Mouse (Mus musculus) G1E-ER4 (cell line): ENCODE results near the gene Gosr1. TPM values are rescaled to one million over a fixed set of nuclear protein-coding genes. Genes with fewer than 3 reads are reported as not detected.

ENCODE experiments used
- GATA1 ChIP-seq: IDR thresholded peaks from one replicate; pipeline ENCODE4 v1.8.0; 2012; ENCODE audit warnings: low read length, inconsistent platforms
- polyA plus RNA-seq: library from polyadenylated mRNA; stranded (reverse); fragments of >175 nt; gene quantifications from 2 replicates; pipeline ENCODE4 v1.2.3, GENCODE M21; 2012

Gosr1 gene
- 1.4 and 2.5 TPM in 2 replicates for polyA plus RNA-seq

DNA sequence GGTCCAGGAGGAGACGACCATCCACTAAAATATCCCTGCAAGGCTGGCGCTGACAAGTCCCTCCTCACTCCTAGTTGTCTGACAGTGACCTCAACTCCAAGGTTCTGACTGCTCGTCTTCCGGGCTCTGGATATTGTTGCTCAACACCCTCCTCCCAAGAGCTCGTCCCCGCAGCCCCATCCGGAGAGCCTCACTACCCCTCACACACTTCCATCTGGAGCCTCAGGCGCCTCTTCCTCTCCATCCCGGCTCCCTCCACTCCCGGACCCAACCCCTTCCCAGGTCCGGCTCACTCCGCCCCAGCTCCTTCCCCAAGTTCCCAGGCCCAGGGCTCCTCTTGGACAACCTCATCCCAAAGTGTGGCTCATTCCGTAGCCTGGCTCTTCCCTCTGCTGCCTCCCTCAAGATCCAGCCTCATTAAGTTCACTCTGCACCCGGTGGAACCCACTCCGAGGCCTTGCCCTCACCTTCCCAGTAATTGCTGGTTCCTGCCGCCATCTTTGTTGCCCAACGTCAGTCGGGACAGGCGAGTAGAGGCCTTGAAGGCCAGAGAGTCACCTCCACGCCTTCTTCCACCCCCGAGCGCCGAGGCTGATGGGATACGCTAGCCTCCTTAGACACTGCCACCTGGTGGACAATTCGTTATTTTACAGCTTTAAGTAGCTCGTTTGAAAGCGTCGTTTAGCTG is at the start of gene Gosr1:
TSS of gene Gosr1 (minus strand) at position 527 of the 688 bp plus-strand sequence.
- TF ChIP-seq GATA1: no peak

GRCm38 (mm10) chr11:76810706-76811495 is 47.5 kb upstream of the Gosr1 start:
- no peak for TF ChIP-seq GATA1

DNA sequence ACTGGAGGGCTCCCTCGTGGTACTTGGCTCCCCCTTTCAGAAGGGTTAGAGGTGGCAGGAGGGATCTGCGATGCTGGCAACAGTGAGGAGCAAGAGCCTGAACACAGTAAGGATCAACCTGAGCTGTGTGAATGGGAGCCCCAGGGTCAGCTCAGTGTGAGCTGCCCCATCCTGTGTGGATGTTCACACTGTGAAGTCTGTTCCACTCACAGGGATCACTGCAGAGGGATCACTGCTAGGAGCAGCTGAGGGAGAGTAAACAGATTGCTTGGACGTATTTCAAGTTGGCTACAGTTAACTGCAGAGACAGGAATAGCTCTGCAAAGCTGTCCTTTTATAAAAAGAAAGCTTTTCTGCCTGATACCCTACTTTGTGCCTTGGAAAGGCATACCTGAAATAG is 46.1 kb upstream of the Gosr1 start:
- TF ChIP-seq GATA1: no peak

- no peak for TF ChIP-seq GATA1
These were observed 45.2 kb upstream of the Gosr1 start for GRCm38 (mm10) chr11:76808550-76808949.

DNA sequence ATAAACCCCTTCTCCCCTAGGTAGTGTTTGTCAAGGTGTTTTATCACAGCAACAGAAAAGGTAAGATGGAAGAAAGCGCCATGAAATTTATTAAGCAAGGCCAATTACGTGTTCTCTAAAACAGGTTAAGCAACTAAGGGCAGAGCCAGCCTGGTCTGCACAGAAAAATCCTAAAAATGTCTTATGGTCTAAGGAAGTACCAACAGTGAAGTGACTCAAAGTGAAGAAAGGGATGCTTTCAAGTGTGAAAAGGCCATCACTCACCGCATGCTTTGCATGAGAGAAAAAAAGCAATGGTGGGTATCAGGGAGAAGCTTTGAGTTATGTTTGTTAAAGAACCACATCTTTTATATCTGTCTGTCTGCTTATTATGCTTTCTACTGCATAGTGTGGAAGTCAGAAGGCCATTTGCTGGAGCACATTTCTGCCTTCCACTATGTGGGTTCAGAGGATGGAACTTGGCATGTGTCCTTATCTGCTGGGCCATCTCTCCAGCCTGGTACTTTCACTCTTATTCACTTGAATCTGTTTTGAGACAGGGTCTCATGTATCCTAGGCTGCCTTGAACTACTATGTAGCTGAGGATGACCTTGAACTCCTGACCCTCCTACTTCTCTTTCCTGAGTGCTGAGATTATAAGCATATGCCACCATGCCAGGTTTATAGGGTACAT is 43.8 kb upstream of the Gosr1 start:
- no peak for TF ChIP-seq GATA1

DNA sequence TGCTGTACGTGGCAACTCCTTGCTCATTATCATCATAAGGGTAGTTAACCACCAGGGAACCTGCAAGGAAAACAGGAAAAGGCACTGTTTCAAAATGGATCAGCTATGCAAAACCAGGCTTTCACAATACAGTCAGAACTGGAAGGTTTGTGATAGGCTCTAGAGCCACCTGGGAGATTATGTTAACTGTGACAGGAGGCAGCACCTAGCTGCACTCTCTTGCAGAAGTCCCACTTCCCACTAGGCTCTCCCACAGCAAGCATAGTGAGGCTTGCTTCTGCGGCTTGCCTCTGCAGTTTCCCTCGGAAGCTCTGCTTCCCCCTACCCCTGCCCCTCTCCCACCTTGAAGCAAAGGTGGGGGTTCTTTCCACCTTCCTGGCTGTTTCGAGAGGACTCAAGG is 42.6 kb upstream of the Gosr1 start:
- no peak for TF ChIP-seq GATA1

DNA sequence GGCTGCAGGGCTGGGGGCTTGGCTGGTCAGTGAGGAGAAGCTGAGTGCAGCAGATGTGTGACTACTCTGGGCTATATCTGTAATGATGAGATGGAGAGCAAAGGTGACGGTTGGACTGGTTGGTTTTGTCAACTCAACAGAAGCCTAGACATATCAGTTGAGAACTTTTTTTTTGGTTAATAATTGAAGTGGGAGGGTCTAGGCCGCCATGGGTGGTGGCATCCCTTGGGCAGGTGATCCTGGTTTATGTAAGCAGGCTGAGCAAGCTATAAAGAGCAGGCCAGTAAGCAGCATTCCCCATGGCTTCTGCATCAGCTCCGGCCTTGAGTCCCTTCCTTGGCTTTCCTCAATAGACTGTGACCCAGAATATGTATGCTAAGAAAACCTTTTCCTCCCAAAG is 39.9 kb upstream of the Gosr1 start:
- TF ChIP-seq GATA1: no peak

- no peak for TF ChIP-seq GATA1
These were observed 33.9 kb upstream of the Gosr1 start for GRCm38 (mm10) chr11:76797236-76797635.

- TF ChIP-seq GATA1: no peak
These were observed 31.9 kb upstream of the Gosr1 start for GRCm38 (mm10) chr11:76795326-76795725.

- TF ChIP-seq GATA1: no peak
These were observed 28.0 kb upstream of the Gosr1 start for GRCm38 (mm10) chr11:76791331-76791730.

GRCm38 (mm10) chr11:76789252-76789651 is 25.9 kb upstream of the Gosr1 start:
- TF ChIP-seq GATA1: no peak

DNA sequence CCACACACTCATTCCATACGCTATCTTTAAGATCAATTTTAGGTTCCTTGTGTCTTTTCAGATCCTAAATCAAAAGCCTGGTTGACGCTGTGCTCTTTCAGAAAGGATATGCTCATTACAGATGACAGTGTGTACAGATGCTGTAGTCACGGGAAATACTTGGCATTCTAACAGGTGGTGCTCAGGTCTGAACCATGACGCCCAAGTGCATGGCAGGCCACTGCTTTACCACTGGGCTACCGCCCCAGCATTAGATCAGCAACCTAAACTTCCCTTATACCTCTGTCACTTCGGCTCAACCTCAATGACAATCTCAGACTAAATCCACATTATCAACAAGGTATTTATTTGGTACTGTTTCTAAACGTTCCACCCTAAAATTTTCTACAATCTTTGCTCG is 12.2 kb upstream of the Gosr1 start:
- no peak for TF ChIP-seq GATA1

DNA sequence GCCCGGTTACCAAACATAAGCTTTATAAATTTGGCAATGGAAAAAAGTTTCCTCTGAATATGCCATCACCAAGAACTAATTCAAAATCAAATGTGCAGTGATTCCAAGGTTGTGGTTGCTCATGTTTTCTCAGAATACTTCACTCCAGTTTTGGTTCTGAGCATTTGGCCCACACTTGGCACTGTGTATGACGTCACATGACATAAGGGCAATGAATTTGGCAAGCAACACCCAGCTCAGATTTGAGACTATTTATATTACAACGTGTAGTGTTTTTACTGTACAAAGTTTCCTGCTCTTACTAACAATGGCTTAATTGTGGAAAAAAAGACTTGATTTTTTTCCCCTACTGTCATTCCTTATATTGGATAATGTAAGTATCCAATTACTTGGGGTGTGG is 10.4 kb upstream of the Gosr1 start:
- TF ChIP-seq GATA1: no peak

- TF ChIP-seq GATA1: no peak
These were observed 7.2 kb upstream of the Gosr1 start for GRCm38 (mm10) chr11:76770566-76770965.

DNA sequence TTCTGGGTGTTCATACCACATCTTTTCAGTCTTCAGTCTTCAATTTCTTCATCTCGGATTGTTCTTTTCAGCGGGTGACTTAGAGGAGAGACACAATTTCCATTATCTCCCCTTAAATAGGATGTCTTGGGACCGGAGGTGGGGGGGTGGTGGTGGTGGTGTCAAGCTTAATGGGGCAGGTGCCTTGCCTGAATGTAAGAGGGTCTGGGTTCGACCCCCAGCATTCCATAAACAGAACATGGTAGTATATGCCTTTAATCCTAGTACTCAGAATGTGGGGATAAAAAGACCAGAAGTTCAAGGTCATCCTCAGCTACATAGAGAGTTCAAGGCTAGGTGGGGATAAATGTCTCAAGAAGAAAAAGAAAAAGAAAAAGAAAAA is 353 bp upstream of the Gosr1 start:
- TF ChIP-seq GATA1: no peak

DNA sequence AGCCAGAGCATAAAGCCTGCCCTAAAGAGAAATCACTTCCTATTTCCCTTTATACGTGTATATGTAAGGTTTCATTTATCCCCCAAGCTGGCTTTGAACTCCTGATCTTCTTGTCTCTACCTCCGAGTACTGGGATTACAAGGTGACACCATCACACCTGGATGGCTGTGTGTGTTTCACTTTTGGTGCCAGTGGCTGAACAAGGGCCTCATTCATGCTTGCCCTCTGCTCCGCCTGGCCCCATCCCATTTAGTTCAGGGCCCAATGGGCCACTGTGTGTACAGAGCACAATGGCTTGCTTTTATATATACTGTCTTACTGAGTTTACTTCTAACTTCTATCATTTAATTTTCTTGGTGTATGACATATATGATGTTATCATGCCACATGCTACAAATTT is 11.1 kb downstream of the Gosr1 start:
- TF ChIP-seq GATA1: no peak
